Mouse (Mus musculus) monocyte, adult 5-6 weeks (primary cell): ENCODE data around the gene Mospd3. TPM values are rescaled to one million over a fixed set of nuclear protein-coding genes. Genes with fewer than 3 reads are reported as not detected.
"Not testable (repeated sequence)": the region's sequence is repeated elsewhere in the genome, so short reads cannot be mapped to it uniquely, and the experiment has no call there.

Experiments used
- ATAC-seq: fragments of 153-309, 156-312 bp; replicated peaks from 2 replicates; pipeline ENCODE4 v1.8.0; 2017; ENCODE audit warnings: mild to moderate bottlenecking; ENCODE audit not compliant: low TSS enrichment, insufficient number of reproducible peaks, severe bottlenecking, poor library complexity, low FRiP score
- total RNA-seq: library from RNA; stranded (forward); fragments of 200-1000, 200-491, 200-594 nt; gene quantifications from 3 replicates; pipeline ENCODE4 v1.2.3, GENCODE M21; 2017

Mospd3 gene
- total RNA-seq, 1 experiment from 2014 or later = 3.0 TPM

GRCm38 (mm10) chr5:137627991-137628390, 27.1 kb upstream of the Mospd3 start:
- ATAC-seq = no peak

GRCm38 (mm10) chr5:137623937-137624530, 23.2 kb upstream of the Mospd3 start:
- peak; percentile 34 for ATAC-seq

GRCm38 (mm10) chr5:137615347-137615746, 14.5 kb upstream of the Mospd3 start:
- ATAC-seq = no peak

GRCm38 (mm10) chr5:137614921-137615320, 14.1 kb upstream of the Mospd3 start:
- ATAC-seq = not testable (repeated sequence)

GRCm38 (mm10) chr5:137613550-137613949, 12.7 kb upstream of the Mospd3 start, which contains the start of gene Pcolce:
Gene Pcolce (minus strand): TSS chr5:137613784.
- no peak for ATAC-seq

- no peak for ATAC-seq
Observed at GRCm38 (mm10) chr5:137613076-137613475, 12.2 kb upstream of the Mospd3 start.

- ATAC-seq = no peak
Observed at GRCm38 (mm10) chr5:137611245-137611602, 10.4 kb upstream of the Mospd3 start.

GRCm38 (mm10) chr5:137610548-137611244, 9.8 kb upstream of the Mospd3 start:
- no peak for ATAC-seq

GRCm38 (mm10) chr5:137610056-137610455, 9.2 kb upstream of the Mospd3 start:
- ATAC-seq = no peak

- ATAC-seq = no peak
Observed at GRCm38 (mm10) chr5:137609292-137609691, 8.4 kb upstream of the Mospd3 start.

GRCm38 (mm10) chr5:137608654-137609190, 7.9 kb upstream of the Mospd3 start:
- no peak for ATAC-seq

GRCm38 (mm10) chr5:137607860-137608653, 7.2 kb upstream of the Mospd3 start:
- no peak for ATAC-seq

GRCm38 (mm10) chr5:137601365-137601729, 489 bp upstream of the Mospd3 start:
- ATAC-seq = no peak

GRCm38 (mm10) chr5:137600281-137600618, 608 bp downstream of the Mospd3 start:
- peak; percentile 4; the same call in 1 of the 2 replicates for ATAC-seq

GRCm38 (mm10) chr5:137599600-137599999, 1.3 kb downstream of the Mospd3 start:
- ATAC-seq = no peak

GRCm38 (mm10) chr5:137598100-137598826, 2.6 kb downstream of the Mospd3 start:
- no peak for ATAC-seq

GRCm38 (mm10) chr5:137597625-137598024, 3.2 kb downstream of the Mospd3 start:
- ATAC-seq = no peak

- ATAC-seq = no peak
Observed at GRCm38 (mm10) chr5:137596601-137597261, 4.1 kb downstream of the Mospd3 start.
